Mouse (Mus musculus): ENCODE data around the gene Scamp4. TPM values are rescaled to one million over a fixed set of nuclear protein-coding genes. Genes with fewer than 3 reads are reported as not detected.

Scamp4 gene
- polyA plus RNA-seq, 1 experiment from 2014 or later = 62.7 TPM

DNA sequence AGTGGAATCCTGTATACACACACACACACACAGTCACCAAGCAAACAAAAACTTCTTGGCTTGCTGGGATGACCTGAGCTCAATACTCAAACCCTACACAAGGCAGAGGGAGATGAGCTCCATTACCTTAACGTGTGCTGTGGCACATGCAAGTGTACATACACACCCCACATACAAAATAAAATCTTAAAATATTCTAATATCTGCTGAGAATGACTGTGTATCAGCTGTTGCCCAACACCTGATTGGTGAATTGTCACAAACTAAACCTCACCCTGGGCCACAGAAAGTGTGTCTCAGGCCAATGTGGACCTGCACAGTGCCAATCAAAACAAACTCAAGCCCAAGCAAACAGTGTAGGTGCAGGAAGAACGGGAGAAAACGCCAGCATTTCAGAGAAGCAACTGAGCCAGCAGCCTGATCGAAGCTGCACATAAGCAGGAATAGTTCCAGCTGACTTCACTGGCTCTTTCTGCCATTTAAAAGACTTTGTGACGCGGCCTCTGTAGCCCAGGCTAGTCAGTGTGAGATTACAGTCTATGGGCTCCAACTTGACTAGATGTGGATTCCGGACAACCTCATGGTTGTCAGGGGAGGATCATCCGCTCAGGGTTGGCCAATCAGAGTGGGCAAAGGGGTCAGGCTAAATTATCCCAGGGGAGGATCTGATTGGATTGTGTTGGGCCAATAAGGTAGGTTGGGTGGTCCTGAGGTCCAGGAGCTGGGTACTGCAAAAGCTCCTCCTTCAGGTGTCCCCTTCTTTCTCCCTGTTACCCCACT is 17.0 kb downstream of the Scamp4 start:
- 0 out of 2 replicates have a peak overlapping the region, but pooled peaks have one; percentile 34 for H3K9ac ChIP-seq
- peaks cover 18% of the 10 kb centered on the region for H3K36me3 ChIP-seq
- H3K4me3 ChIP-seq = no peak overlapping the region
- no peaks in the 10 kb centered on the region for H3K9me3 ChIP-seq
- no peaks in the 10 kb centered on the region for H3K27me3 ChIP-seq
- no peak overlapping the region for H3K4me2 ChIP-seq
- H3K4me1 ChIP-seq (replicated peaks) = peaks cover 25% of the 10 kb centered on the region
- no peak overlapping the region for H3K27ac ChIP-seq (replicated peaks)
- ATAC-seq (ENCODE audit: low read depth) = no peak
- WGBS = 38% methylated on average over 8 of the region's 8 CpGs

DNA sequence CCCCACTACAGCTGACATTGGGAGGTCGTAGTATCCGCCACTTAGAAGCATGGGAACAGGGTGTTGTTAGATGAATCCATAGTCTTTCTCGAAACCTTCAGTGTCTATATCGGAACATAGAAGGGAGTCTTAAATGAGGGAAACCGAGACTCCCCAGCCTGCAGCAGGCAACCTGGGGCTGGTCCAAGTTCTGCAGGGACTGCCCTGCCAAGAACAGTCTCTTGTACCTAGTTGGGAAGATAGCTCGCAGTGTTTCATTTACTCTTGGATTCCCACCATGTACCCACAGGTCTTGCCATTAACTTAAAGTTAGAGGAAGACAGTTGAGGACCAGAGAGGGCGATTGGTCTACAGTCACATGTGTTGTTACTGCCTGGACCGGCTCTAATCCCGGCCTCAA is 17.7 kb downstream of the Scamp4 start:
- no peak overlapping the region for H3K4me2 ChIP-seq
- ATAC-seq (ENCODE audit: low read depth) = no peak
- 89% methylated on average over 9 of the region's 9 CpGs for WGBS
- no peak overlapping the region for H3K9ac ChIP-seq
- H3K4me1 ChIP-seq (replicated peaks) = peaks cover 32% of the 10 kb centered on the region
- peaks cover 11% of the 10 kb centered on the region for H3K36me3 ChIP-seq
- no peaks in the 10 kb centered on the region for H3K9me3 ChIP-seq
- no peak overlapping the region for H3K4me3 ChIP-seq
- H3K27ac ChIP-seq (replicated peaks) = no peak overlapping the region
- H3K27me3 ChIP-seq = no peaks in the 10 kb centered on the region

DNA sequence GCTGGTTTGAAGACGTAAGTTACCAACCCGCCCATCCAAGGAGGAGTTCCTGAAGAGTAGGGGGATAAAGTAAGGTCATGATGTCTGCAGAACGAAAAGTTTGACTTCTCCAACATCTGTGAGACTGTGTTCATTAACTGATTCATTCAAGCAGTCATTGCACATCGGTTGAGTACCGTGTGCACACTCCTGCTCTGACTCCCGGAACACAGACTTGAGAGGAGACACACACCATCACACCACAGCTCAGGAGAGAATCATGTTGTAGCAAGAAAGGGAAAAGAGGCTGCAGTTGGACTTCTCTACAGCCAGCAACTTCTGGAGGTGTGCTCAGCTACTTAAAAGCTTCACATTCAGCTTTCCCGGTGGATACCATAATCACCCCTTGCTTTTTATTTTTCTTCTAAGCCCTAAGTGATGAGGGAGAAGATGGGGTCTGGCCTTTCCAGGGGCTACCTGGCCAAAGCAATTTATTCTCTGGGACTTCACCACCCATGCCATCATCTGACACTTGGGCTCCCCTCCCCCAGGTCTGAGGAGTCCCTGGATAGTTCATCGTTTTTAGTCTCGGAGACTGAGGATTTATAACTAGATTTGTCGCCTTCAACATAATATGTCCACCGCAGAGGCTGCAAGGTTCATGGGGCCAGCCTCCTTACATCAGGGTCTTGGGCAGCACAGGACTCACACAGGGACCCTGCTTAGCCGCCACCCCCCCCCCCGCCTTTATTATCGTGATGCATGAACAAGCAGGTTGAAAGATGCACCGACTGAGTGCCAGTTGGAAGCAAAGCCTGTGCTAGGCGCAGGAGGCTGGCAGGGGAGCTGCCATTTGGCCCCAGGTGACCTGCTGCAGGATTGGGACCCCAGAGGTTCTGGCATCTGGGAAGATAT is 18.4 kb downstream of the Scamp4 start:
- WGBS = 55% methylated on average over 16 of the region's 16 CpGs
- H3K27me3 ChIP-seq = no peaks in the 10 kb centered on the region
- peak overlapping the region; percentile 68 for H3K4me2 ChIP-seq
- peak overlapping the region; percentile 90 for H3K4me3 ChIP-seq
- no peak; the same call in 1 of the 2 replicates for ATAC-seq (ENCODE audit: low read depth)
- H3K9me3 ChIP-seq = no peaks in the 10 kb centered on the region
- 0 out of 2 replicates have a peak, but pooled peaks cover 4% of the 10 kb centered on the region for H3K36me3 ChIP-seq
- H3K27ac ChIP-seq (replicated peaks) = peak overlapping the region; percentile 96
- peak overlapping the region; percentile 71 for H3K9ac ChIP-seq
- H3K4me1 ChIP-seq (replicated peaks) = peaks cover 39% of the 10 kb centered on the region

- peak overlapping the region; percentile 96 for H3K27ac ChIP-seq (replicated peaks)
- peak overlapping the region; percentile 71 for H3K9ac ChIP-seq
- peak overlapping the region; percentile 68 for H3K4me2 ChIP-seq
- peak overlapping the region; percentile 90 for H3K4me3 ChIP-seq
- ATAC-seq (ENCODE audit: low read depth) = no peak
- no peaks in the 10 kb centered on the region for H3K36me3 ChIP-seq
- no peaks in the 10 kb centered on the region for H3K9me3 ChIP-seq
- H3K27me3 ChIP-seq = no peaks in the 10 kb centered on the region
- peaks cover 39% of the 10 kb centered on the region for H3K4me1 ChIP-seq (replicated peaks)
- 3% methylated on average over 9 of the region's 9 CpGs for WGBS
Observed at GRCm38 (mm10) chr10:80621690-80621939, 18.9 kb downstream of the Scamp4 start.

GRCm38 (mm10) chr10:80621940-80622660 is 19.4 kb downstream of the Scamp4 start:
- H3K36me3 ChIP-seq = no peaks in the 10 kb centered on the region
- H3K9me3 ChIP-seq = no peaks in the 10 kb centered on the region
- no peaks in the 10 kb centered on the region for H3K27me3 ChIP-seq
- peak overlapping the region; percentile 71 for H3K9ac ChIP-seq
- under 1% methylated on average over 64 of the region's 64 CpGs for WGBS
- H3K4me3 ChIP-seq = peak overlapping the region; percentile 90
- H3K4me2 ChIP-seq = peak overlapping the region; percentile 100
- H3K4me1 ChIP-seq (replicated peaks) = peaks cover 39% of the 10 kb centered on the region
- ATAC-seq (ENCODE audit: low read depth) = peak; percentile 97
- H3K27ac ChIP-seq (replicated peaks) = peak overlapping the region; percentile 96

DNA sequence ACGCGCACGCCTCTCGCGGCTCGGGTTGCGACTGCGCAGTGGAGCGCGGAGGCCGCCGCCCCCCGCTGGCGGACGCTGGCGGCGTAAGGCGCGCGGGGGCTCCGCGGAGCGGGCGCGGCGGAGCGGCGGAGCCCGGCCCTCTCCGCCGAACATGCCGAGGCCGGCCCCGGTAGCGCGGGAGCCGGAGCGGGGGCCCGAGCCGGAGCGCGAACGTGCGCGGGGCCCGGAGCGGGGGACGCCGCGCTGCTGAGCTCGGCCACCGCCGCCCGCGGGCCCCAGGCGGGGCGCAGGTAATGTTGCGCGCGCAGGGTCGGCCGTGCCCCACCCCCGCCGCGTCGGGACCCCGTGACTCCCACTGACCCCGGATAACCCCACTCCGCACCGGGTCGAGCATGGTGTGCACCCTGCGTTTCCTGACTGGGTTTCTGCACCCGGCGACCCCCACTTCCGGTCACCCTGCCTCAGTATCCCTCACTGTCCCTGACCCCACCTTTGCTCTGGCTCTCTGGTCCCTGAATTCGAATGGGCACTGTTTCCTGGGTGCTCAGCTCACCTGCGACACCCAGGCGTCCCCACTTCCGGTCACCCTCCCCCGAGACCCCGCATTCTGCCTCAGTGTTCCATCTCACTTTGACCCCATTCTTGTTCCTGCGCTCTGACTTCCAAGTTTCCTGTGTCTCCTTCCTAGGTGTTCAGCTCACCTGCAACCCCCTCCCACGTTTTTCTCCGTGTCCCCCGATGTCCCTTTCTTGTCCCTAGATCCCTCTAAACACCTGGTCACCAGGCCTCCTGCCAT is 20.2 kb downstream of the Scamp4 start, which contains the start of gene Csnk1g2:
Gene Csnk1g2 (plus strand): TSS at position 178 of the 796 bp plus-strand sequence.
- no peaks in the 10 kb centered on the region for H3K27me3 ChIP-seq
- peak; percentile 26 for ATAC-seq (ENCODE audit: low read depth)

GRCm38 (mm10) chr10:80623457-80624191 is 21.0 kb downstream of the Scamp4 start:
- H3K27ac ChIP-seq (replicated peaks) = peak overlapping the region; percentile 86
- no peaks in the 10 kb centered on the region for H3K9me3 ChIP-seq
- WGBS = 20% methylated on average over 15 of the region's 15 CpGs
- H3K4me2 ChIP-seq = peak overlapping the region; percentile 100
- H3K9ac ChIP-seq = peak overlapping the region; percentile 96
- H3K36me3 ChIP-seq = no peaks in the 10 kb centered on the region
- peaks cover 52% of the 10 kb centered on the region for H3K4me1 ChIP-seq (replicated peaks)
- peak overlapping the region; percentile 90 for H3K4me3 ChIP-seq
- no peak for ATAC-seq (ENCODE audit: low read depth)
- no peaks in the 10 kb centered on the region for H3K27me3 ChIP-seq

More for the DNA sequence above, 20.2 kb downstream of the Scamp4 start, which contains the start of gene Csnk1g2:
- peak within 1 kb of the TSS; percentile 96 for H3K27ac ChIP-seq (replicated peaks)
- H3K9ac ChIP-seq = peak within 1 kb of the TSS; percentile 96
- no peaks in the 10 kb centered on the region for H3K36me3 ChIP-seq
- WGBS = under 1% methylated on average over 82 of the region's 85 CpGs
- peaks cover 47% of the 10 kb centered on the region for H3K4me1 ChIP-seq (replicated peaks)
- H3K4me3 ChIP-seq = peak within 1 kb of the TSS; percentile 90
- H3K4me2 ChIP-seq = peak within 1 kb of the TSS; percentile 100
- H3K9me3 ChIP-seq = no peaks in the 10 kb centered on the region

- Histone ChIP-seq H3K9me3 (no peaks in the 10 kb centered on the region), H3K36me3 (0 out of 2 replicates have a peak, but pooled peaks cover 6% of the 10 kb centered on the region), H3K4me3 (no peak overlapping the region), H3K4me2 (no peak overlapping the region), H3K27me3 (no peaks in the 10 kb centered on the region), H3K9ac (no peak overlapping the region), H3K4me1 (replicated peaks) (peaks cover 63% of the 10 kb centered on the region), H3K27ac (replicated peaks) (no peak overlapping the region)
- 84% methylated on average over 4 of the region's 4 CpGs for WGBS
- ATAC-seq (ENCODE audit: low read depth) = no peak
Observed at GRCm38 (mm10) chr10:80625764-80626163, 23.1 kb downstream of the Scamp4 start.

- Histone ChIP-seq H3K4me2 (0 out of 2 replicates have a peak overlapping the region, but pooled peaks have one; percentile 3), H3K4me1 (replicated peaks) (peaks cover 55% of the 10 kb centered on the region), H3K27me3 (no peaks in the 10 kb centered on the region), H3K36me3 (0 out of 2 replicates have a peak, but pooled peaks cover 6% of the 10 kb centered on the region), H3K27ac (replicated peaks) (no peak overlapping the region), H3K9me3 (no peaks in the 10 kb centered on the region), H3K4me3 (no peak overlapping the region), H3K9ac (no peak overlapping the region)
- ATAC-seq (ENCODE audit: low read depth) = no peak
- 55% methylated on average over 2 of the region's 2 CpGs for WGBS
Observed at GRCm38 (mm10) chr10:80627685-80628084, 25.0 kb downstream of the Scamp4 start.

- WGBS = 82% methylated on average over 9 of the region's 9 CpGs
- no peak for ATAC-seq (ENCODE audit: low read depth)
- H3K27me3 ChIP-seq = no peaks in the 10 kb centered on the region
- H3K9ac ChIP-seq = 0 out of 2 replicates have a peak overlapping the region, but pooled peaks have one; percentile 8
- H3K4me3 ChIP-seq = no peak overlapping the region
- H3K9me3 ChIP-seq = no peaks in the 10 kb centered on the region
- H3K36me3 ChIP-seq = peaks cover 10% of the 10 kb centered on the region; the same call in 1 of the 2 replicates
- H3K4me2 ChIP-seq = no peak overlapping the region
- peaks cover 46% of the 10 kb centered on the region for H3K4me1 ChIP-seq (replicated peaks)
- H3K27ac ChIP-seq (replicated peaks) = no peak overlapping the region
Observed at GRCm38 (mm10) chr10:80628925-80629324, 26.3 kb downstream of the Scamp4 start.
